Mouse (Mus musculus): Measurements from ENCODE around the gene Gm9573. TPM values are rescaled to one million over a fixed set of nuclear protein-coding genes. Genes with fewer than 3 reads are reported as not detected.

Gene Gm9573
- not detected in 2 replicates for polyA plus RNA-seq (2015; fragmentation: Nextera tagmentation; extraction: Ambion mirVana)

- no peak within 1 kb of the TSS for H3K9ac ChIP-seq (replicated peaks)
- H3K4me3 ChIP-seq (replicated peaks) = no peak within 1 kb of the TSS
- no peak within 1 kb of the TSS for H3K4me2 ChIP-seq
- ATAC-seq (ENCODE audit: low FRiP score) = no peak
- no peaks in the 10 kb centered on the region for H3K27me3 ChIP-seq (replicated peaks)
- no peaks in the 10 kb centered on the region for H3K36me3 ChIP-seq
- WGBS = 90% methylated on average over 7 of the region's 7 CpGs
- no peak within 1 kb of the TSS for H3K27ac ChIP-seq (replicated peaks)
- no peaks in the 10 kb centered on the region for H3K9me3 ChIP-seq (replicated peaks)
- H3K4me1 ChIP-seq = no peaks in the 10 kb centered on the region
Measured at GRCm38 (mm10) chr17:35626537-35626936, at the start of gene Gm9573. Gm9573 (minus strand) TSS chr17:35626637.

GRCm38 (mm10) chr17:35673416-35674035 lies 47.1 kb upstream of the Gm9573 start, which contains the start of gene Gtf2h4:
Gtf2h4 (minus strand) TSS chr17:35673739.
- Histone ChIP-seq H3K27me3 (replicated peaks) (no peaks in the 10 kb centered on the region), H3K4me2 (peak within 1 kb of the TSS; percentile 88), H3K9ac (replicated peaks) (peak within 1 kb of the TSS; percentile 89), H3K4me1 (peaks cover 12% of the 10 kb centered on the region), H3K27ac (replicated peaks) (no peak within 1 kb of the TSS), H3K4me3 (replicated peaks) (peak within 1 kb of the TSS; percentile 68), H3K9me3 (replicated peaks) (no peaks in the 10 kb centered on the region), H3K36me3 (no peaks in the 10 kb centered on the region)
- 2% methylated on average over 23 of the region's 23 CpGs for WGBS
- peak; percentile 95 for ATAC-seq (ENCODE audit: low FRiP score)

- no peak for ATAC-seq (ENCODE audit: low FRiP score)
- peak overlapping the region; percentile 68; the same call in 1 of the 2 replicates for H3K4me3 ChIP-seq (replicated peaks)
- no peak overlapping the region for H3K9ac ChIP-seq (replicated peaks)
Measured at GRCm38 (mm10) chr17:35672527-35672926, 46.1 kb upstream of the Gm9573 start.

GRCm38 (mm10) chr17:35671846-35672245 lies 45.4 kb upstream of the Gm9573 start:
- H3K4me1 ChIP-seq = peaks cover 23% of the 10 kb centered on the region
- H3K9ac ChIP-seq (replicated peaks) = no peak overlapping the region
- ATAC-seq (ENCODE audit: low FRiP score) = no peak
- no peak overlapping the region for H3K4me3 ChIP-seq (replicated peaks)
- no peaks in the 10 kb centered on the region for H3K9me3 ChIP-seq (replicated peaks)
- H3K36me3 ChIP-seq = no peaks in the 10 kb centered on the region
- no peak overlapping the region for H3K4me2 ChIP-seq
- WGBS = 91% methylated on average over 6 of the region's 6 CpGs
- no peak overlapping the region for H3K27ac ChIP-seq (replicated peaks)
- H3K27me3 ChIP-seq (replicated peaks) = no peaks in the 10 kb centered on the region

More at GRCm38 (mm10) chr17:35672527-35672926, 46.1 kb upstream of the Gm9573 start:
- H3K4me1 ChIP-seq = peaks cover 21% of the 10 kb centered on the region
- H3K4me2 ChIP-seq = peak overlapping the region; percentile 88; the same call in 1 of the 2 replicates
- 86% methylated on average over 6 of the region's 6 CpGs for WGBS
- H3K9me3 ChIP-seq (replicated peaks) = no peaks in the 10 kb centered on the region
- no peaks in the 10 kb centered on the region for H3K36me3 ChIP-seq
- no peaks in the 10 kb centered on the region for H3K27me3 ChIP-seq (replicated peaks)
- no peak overlapping the region for H3K27ac ChIP-seq (replicated peaks)

- no peaks in the 10 kb centered on the region for H3K9me3 ChIP-seq (replicated peaks)
- no peak overlapping the region for H3K4me3 ChIP-seq (replicated peaks)
- H3K27ac ChIP-seq (replicated peaks) = no peak overlapping the region
- peaks cover 33% of the 10 kb centered on the region for H3K4me1 ChIP-seq
- H3K9ac ChIP-seq (replicated peaks) = no peak overlapping the region
- H3K36me3 ChIP-seq = no peaks in the 10 kb centered on the region
- no peak for ATAC-seq (ENCODE audit: low FRiP score)
- no peak overlapping the region for H3K4me2 ChIP-seq
- WGBS = 96% methylated on average over 9 of the region's 9 CpGs
- no peaks in the 10 kb centered on the region for H3K27me3 ChIP-seq (replicated peaks)
Measured at GRCm38 (mm10) chr17:35669731-35670130, 43.3 kb upstream of the Gm9573 start.

- ATAC-seq (ENCODE audit: low FRiP score) = peak; percentile 93
- peak within 1 kb of the TSS; percentile 82 for H3K4me3 ChIP-seq (replicated peaks)
- WGBS = 2% methylated on average over 61 of the region's 61 CpGs
Measured at GRCm38 (mm10) chr17:35667334-35668065, 41.1 kb upstream of the Gm9573 start, which contains the start of gene Vars2. Vars2 (minus strand) TSS chr17:35667592.

GRCm38 (mm10) chr17:35666851-35667256 lies 40.4 kb upstream of the Gm9573 start:
- Histone ChIP-seq H3K9me3 (replicated peaks) (no peaks in the 10 kb centered on the region), H3K27me3 (replicated peaks) (no peaks in the 10 kb centered on the region), H3K4me2 (peak overlapping the region; percentile 94), H3K4me3 (replicated peaks) (peak overlapping the region; percentile 82), H3K27ac (replicated peaks) (peak overlapping the region; percentile 90), H3K4me1 (peaks cover 21% of the 10 kb centered on the region), H3K36me3 (peaks cover 10% of the 10 kb centered on the region; the same call in 1 of the 2 replicates), H3K9ac (replicated peaks) (peak overlapping the region; percentile 88)
- 6% methylated on average over 13 of the region's 13 CpGs for whole genome bisulfite sequencing
- peak; percentile 69 for ATAC-seq (ENCODE audit: low FRiP score)

More at GRCm38 (mm10) chr17:35667334-35668065, 41.1 kb upstream of the Gm9573 start, which contains the start of gene Vars2:
- Histone ChIP-seq H3K4me1 (peaks cover 26% of the 10 kb centered on the region), H3K9ac (replicated peaks) (peak within 1 kb of the TSS; percentile 88), H3K27ac (replicated peaks) (peak within 1 kb of the TSS; percentile 90), H3K27me3 (replicated peaks) (no peaks in the 10 kb centered on the region), H3K4me2 (peak within 1 kb of the TSS; percentile 94), H3K9me3 (replicated peaks) (no peaks in the 10 kb centered on the region), H3K36me3 (peaks cover 10% of the 10 kb centered on the region; the same call in 1 of the 2 replicates)

GRCm38 (mm10) chr17:35665957-35666515 lies 39.6 kb upstream of the Gm9573 start:
- no peak for ATAC-seq (ENCODE audit: low FRiP score)
- Histone ChIP-seq H3K27me3 (replicated peaks) (no peaks in the 10 kb centered on the region), H3K4me3 (replicated peaks) (no peak overlapping the region), H3K36me3 (peaks cover 19% of the 10 kb centered on the region), H3K4me2 (peak overlapping the region; percentile 94), H3K9me3 (replicated peaks) (no peaks in the 10 kb centered on the region), H3K27ac (replicated peaks) (no peak overlapping the region), H3K4me1 (peaks cover 21% of the 10 kb centered on the region), H3K9ac (replicated peaks) (no peak overlapping the region; the same call in 1 of the 2 replicates)
- whole genome bisulfite sequencing = 85% methylated on average over 17 of the region's 17 CpGs

GRCm38 (mm10) chr17:35653086-35653485 lies 26.6 kb upstream of the Gm9573 start:
- H3K9me3 ChIP-seq (replicated peaks) = no peaks in the 10 kb centered on the region
- H3K9ac ChIP-seq (replicated peaks) = no peak overlapping the region
- H3K4me3 ChIP-seq (replicated peaks) = no peak overlapping the region
- peaks cover 29% of the 10 kb centered on the region for H3K36me3 ChIP-seq
- no peaks in the 10 kb centered on the region for H3K27me3 ChIP-seq (replicated peaks)
- H3K4me1 ChIP-seq = no peaks in the 10 kb centered on the region
- H3K27ac ChIP-seq (replicated peaks) = no peak overlapping the region
- ATAC-seq (ENCODE audit: low FRiP score) = no peak
- 82% methylated on average over 2 of the region's 2 CpGs for WGBS
- H3K4me2 ChIP-seq = no peak overlapping the region

GRCm38 (mm10) chr17:35649429-35649828 lies 23.0 kb upstream of the Gm9573 start:
- Histone ChIP-seq H3K36me3 (no peaks in the 10 kb centered on the region), H3K27me3 (replicated peaks) (0 out of 2 replicates have a peak, but pooled peaks cover 3% of the 10 kb centered on the region), H3K4me1 (no peaks in the 10 kb centered on the region), H3K27ac (replicated peaks) (no peak overlapping the region), H3K9me3 (replicated peaks) (no peaks in the 10 kb centered on the region), H3K9ac (replicated peaks) (no peak overlapping the region), H3K4me3 (replicated peaks) (no peak overlapping the region), H3K4me2 (no peak overlapping the region)
- WGBS = 72% methylated on average over 2 of the region's 2 CpGs
- no peak for ATAC-seq (ENCODE audit: low FRiP score)

- H3K36me3 ChIP-seq = no peaks in the 10 kb centered on the region
- WGBS = 76% methylated on average over 13 of the region's 13 CpGs
- no peak within 1 kb of the TSS for H3K9ac ChIP-seq (replicated peaks)
- H3K27ac ChIP-seq (replicated peaks) = no peak within 1 kb of the TSS
- no peak for ATAC-seq (ENCODE audit: low FRiP score)
- H3K4me2 ChIP-seq = no peak within 1 kb of the TSS
- no peaks in the 10 kb centered on the region for H3K4me1 ChIP-seq
- 0 out of 2 replicates have a peak, but pooled peaks cover 6% of the 10 kb centered on the region for H3K27me3 ChIP-seq (replicated peaks)
- H3K9me3 ChIP-seq (replicated peaks) = no peaks in the 10 kb centered on the region
- no peak within 1 kb of the TSS for H3K4me3 ChIP-seq (replicated peaks)
Measured at GRCm38 (mm10) chr17:35643609-35644236, 17.3 kb upstream of the Gm9573 start, which contains the start of gene Mucl3. Mucl3 (minus strand) TSS chr17:35643695.

All from neural tube, embryonic 15.5 days (tissue).